Mouse (Mus musculus) myocyte (in vitro differentiated cells): ENCODE results near the gene Xpo5.

Source experiments
- CEBPB ChIP-seq: IDR thresholded peaks from 2 replicates; pipeline ENCODE4 v1.6.1; 2011; ENCODE audit warnings: mild to moderate bottlenecking, moderate library complexity; ENCODE audit not compliant: poor library complexity, insufficient read depth, severe bottlenecking
- E2F4 ChIP-seq: IDR thresholded peaks from one replicate; pipeline ENCODE4 v1.6.1; 2011; ENCODE audit warnings: mild to moderate bottlenecking, control low read depth, moderate library complexity; ENCODE audit not compliant: insufficient read depth
- MAX ChIP-seq: IDR thresholded peaks from one replicate; pipeline ENCODE4 v1.6.1; 2011; ENCODE audit warnings: low read depth, mild to moderate bottlenecking, control low read depth
- MYOD1 ChIP-seq, 3 experiments: IDR thresholded peaks; one replicate each; pipeline ENCODE4 v1.6.1; 2011; ENCODE audit warnings: control low read depth in 2 of 3, low read depth in 2 of 3, mild to moderate bottlenecking in 2 of 3, moderate library complexity in 1 of 3; ENCODE audit not compliant: insufficient read length in 2 of 3, control insufficient read depth in 1 of 3
- MYOG ChIP-seq, 3 experiments: IDR thresholded peaks; one replicate each; pipeline ENCODE4 v1.6.1; 2011; ENCODE audit warnings: control low read depth in 2 of 3, low read depth in 2 of 3, mild to moderate bottlenecking in 2 of 3; ENCODE audit not compliant: insufficient read length in 2 of 3, control insufficient read depth in 1 of 3, insufficient read depth in 1 of 3
- POLR2A ChIP-seq: IDR thresholded peaks from one replicate; pipeline ENCODE4 v1.6.1; 2011; ENCODE audit warnings: low read depth, mild to moderate bottlenecking, control low read depth, moderate library complexity; ENCODE audit not compliant: insufficient read length
- POLR2AphosphoS2 ChIP-seq: IDR thresholded peaks from one replicate; pipeline ENCODE4 v1.6.1; 2011; ENCODE audit warnings: low read depth, control low read depth; ENCODE audit not compliant: insufficient read length
- REST ChIP-seq: IDR thresholded peaks from one replicate; pipeline ENCODE4 v1.6.1; 2011; ENCODE audit warnings: mild to moderate bottlenecking, control low read depth, moderate library complexity; ENCODE audit not compliant: insufficient read depth, insufficient read length
- SRF ChIP-seq: IDR thresholded peaks from one replicate; pipeline ENCODE4 v1.6.1; 2011; ENCODE audit warnings: low read depth; ENCODE audit not compliant: control insufficient read depth, insufficient read length
- TCF12 ChIP-seq: IDR thresholded peaks from one replicate; pipeline ENCODE4 v1.6.1; 2011; ENCODE audit warnings: mild to moderate bottlenecking, control low read depth; ENCODE audit not compliant: poor library complexity, insufficient read depth, severe bottlenecking
- TCF3 ChIP-seq: IDR thresholded peaks from one replicate; pipeline ENCODE4 v1.6.1; 2011; ENCODE audit warnings: low read depth, control low read depth; ENCODE audit not compliant: insufficient read length
- USF1 ChIP-seq: IDR thresholded peaks from one replicate; pipeline ENCODE4 v1.6.1; 2011; ENCODE audit warnings: low read depth, mild to moderate bottlenecking, control low read depth, moderate library complexity

DNA sequence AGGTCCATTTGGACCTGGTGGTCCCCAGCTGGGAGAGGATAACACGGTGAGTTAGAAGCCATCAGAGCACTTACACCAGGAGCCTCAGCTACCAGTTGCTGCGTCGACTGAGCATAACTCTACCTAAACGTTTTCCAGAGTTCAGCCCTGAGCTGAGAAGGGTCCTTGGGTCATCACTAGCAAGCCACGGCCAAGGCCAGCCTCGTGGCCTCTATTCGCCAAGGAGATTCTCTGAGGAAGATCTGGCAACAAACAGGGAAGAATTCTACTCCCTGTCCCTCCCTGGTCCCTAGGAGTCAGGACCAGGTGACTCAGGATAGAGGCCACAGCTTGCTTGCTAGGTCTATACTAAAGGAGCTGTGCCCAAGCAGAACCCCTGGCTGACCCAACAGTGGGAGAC is 64.9 kb downstream of the Xpo5 start:
- TF ChIP-seq POLR2A (no peak), POLR2AphosphoS2 (no peak), USF1 (no peak), CEBPB (no peak), E2F4 (no peak), MAX (no peak), TCF3 (no peak), REST (no peak), TCF12 (no peak), MYOD1 (IDR thresholded peaks at IDR 0.05; ENCODE audit: control insufficient read depth in 1 of 3, insufficient read length in 2 of 3, low read depth in 2 of 3) (no peak), SRF (no peak), MYOG (IDR thresholded peaks at IDR 0.05; ENCODE audit: control insufficient read depth in 1 of 3, insufficient read depth in 1 of 3, insufficient read length in 2 of 3, low read depth in 2 of 3) (no peak)
